Mouse (Mus musculus): ENCODE results near the gene Slc4a4. TPM values are rescaled to one million over a fixed set of nuclear protein-coding genes. Genes with fewer than 3 reads are reported as not detected.

Slc4a4 gene
- 0.40 and 0.64 TPM in 2 replicates for polyA plus RNA-seq (2015; fragmentation: Nextera tagmentation; extraction: Ambion mirVana)

GRCm38 (mm10) chr5:88886668-88887555, at the start of gene Slc4a4:
TSS of gene Slc4a4 (plus strand) at chr5:88886818.

Other genes with a start within 250 kb of the Slc4a4 start
- 36.8 and 37.5 TPM in 2 replicates for gene Grsf1, start 210.6 kb upstream of the Slc4a4 start, polyA plus RNA-seq (2015; fragmentation: Nextera tagmentation; extraction: Ambion mirVana)
- 7.7 and 8.9 TPM in 2 replicates for gene Mob1b, start 166.0 kb upstream of the Slc4a4 start, polyA plus RNA-seq (2015; fragmentation: Nextera tagmentation; extraction: Ambion mirVana)
- 105 and 129 TPM in 2 replicates for gene Dck, start 121.8 kb upstream of the Slc4a4 start, polyA plus RNA-seq (2015; fragmentation: Nextera tagmentation; extraction: Ambion mirVana)

Measured in spleen, postnatal 0 days (tissue).